Mouse (Mus musculus): ENCODE results near the gene Ikzf5.

The Ikzf5 gene

GRCm38 (mm10) chr7:131356105-131356504 is 54.2 kb downstream of the Ikzf5 start:
- no peak for DNase-seq (ENCODE audit: inconsistent age in 2 of 2, low spot score in 1 of 2)

- no peak for DNase-seq (ENCODE audit: inconsistent age in 2 of 2, low spot score in 1 of 2)
These were observed 64.3 kb downstream of the Ikzf5 start for GRCm38 (mm10) chr7:131345856-131346541.

All from adrenal gland, adult (tissue).